Mouse (Mus musculus): Measurements from ENCODE around the gene Spaca7. TPM values are rescaled to one million over a fixed set of nuclear protein-coding genes. Genes with fewer than 3 reads are reported as not detected.
A peak's percentile ranks its signal among the peaks of the same experiment; 100 is the strongest.
"Not testable (repeated sequence)": the region's sequence is repeated elsewhere in the genome, so short reads cannot be mapped to it uniquely, and the experiment has no call there.

Spaca7 gene
- not detected for total RNA-seq (2021)
- long read RNA-seq, experiment 1, result 0 reads
- long read RNA-seq, experiment 2, result 0 reads

DNA sequence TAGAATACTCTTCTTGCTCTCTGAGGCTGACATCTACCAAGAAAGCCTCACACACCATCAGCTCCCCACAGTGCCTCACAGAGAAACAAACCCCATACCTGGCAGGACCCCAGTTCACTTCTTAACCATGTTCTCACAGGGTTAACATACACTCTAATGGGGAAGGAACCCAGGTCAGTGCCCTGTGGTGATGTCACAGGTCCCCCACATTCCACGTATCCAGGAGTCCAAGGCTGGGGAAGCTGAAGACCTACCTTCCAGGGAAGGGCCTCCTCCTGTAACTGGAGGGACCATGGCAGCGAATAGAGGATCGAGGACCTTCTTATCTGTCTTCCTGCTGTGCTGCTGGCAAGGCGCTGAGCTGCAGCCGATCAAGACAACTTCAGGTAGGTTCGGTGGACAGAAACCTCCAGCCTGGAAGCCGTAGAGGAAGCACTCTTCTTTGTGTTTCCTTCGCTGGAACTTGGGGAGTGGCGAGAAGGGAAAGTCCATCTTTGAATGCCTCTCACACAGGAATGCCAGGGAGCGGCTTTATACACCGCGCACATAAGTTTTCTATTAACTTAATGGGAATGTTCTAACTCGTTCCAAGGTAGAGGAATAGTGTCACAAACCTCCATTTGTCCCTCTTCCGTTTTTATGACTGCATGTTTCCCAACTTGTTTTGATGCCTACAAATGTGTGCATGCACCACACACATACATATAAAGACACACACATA is at the start of gene Spaca7:
TSS of gene Spaca7 (plus strand) at position 216 of the 721 bp plus-strand sequence.
- DNase-seq (ENCODE audit: low spot score in 2 of 2), result no peak

DNA sequence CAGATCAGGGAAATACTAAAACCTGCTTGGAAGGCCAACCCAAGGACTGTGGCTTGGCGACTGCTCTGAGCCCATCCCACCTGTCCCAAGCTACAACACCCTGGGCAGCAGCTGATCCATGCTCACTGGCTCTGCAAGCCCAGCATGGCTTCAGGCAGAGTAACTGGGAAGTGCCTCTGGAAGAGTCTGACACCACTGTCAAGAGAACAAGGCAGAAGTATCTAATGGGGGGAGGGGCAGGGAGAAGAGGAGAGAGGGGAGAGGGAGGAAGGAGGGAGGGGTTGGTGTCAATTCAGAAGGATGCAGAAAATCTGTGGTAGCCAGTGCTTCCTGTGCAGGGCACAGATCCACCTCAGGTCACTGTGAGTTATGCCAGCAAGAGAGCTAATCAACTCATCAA is 48.5 kb upstream of the Spaca7 start:
- DNase-seq (ENCODE audit: low spot score in 2 of 2), result no peak

GRCm38 (mm10) chr8:12528659-12529058 is 44.2 kb upstream of the Spaca7 start:
- no peak for DNase-seq (ENCODE audit: low spot score in 2 of 2)

DNA sequence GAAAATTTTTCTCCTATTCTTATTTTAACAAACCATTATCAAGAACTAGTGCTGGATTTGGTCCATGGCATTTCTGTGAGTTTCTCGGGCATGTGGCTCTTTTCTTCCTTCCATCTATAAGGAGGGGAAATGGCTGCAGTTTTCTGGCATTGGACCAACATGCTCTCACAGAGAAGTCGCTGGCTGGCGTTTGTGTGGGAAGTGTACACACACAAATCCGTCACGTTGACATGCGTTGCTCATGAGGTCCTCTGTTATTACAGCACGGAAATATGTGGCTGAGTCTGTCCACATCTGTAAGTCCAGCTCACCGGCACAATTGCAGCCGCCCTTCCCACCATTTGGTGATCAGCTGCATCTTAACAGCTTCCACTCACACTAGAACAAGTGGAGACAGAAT is 37.2 kb upstream of the Spaca7 start:
- DNase-seq (ENCODE audit: low spot score in 2 of 2), result no peak

GRCm38 (mm10) chr8:12536306-12536705 is 36.5 kb upstream of the Spaca7 start:
- no peak for DNase-seq (ENCODE audit: low spot score in 2 of 2)

- no peak for DNase-seq (ENCODE audit: low spot score in 2 of 2)
Observed at GRCm38 (mm10) chr8:12545236-12545635, 27.6 kb upstream of the Spaca7 start.

DNA sequence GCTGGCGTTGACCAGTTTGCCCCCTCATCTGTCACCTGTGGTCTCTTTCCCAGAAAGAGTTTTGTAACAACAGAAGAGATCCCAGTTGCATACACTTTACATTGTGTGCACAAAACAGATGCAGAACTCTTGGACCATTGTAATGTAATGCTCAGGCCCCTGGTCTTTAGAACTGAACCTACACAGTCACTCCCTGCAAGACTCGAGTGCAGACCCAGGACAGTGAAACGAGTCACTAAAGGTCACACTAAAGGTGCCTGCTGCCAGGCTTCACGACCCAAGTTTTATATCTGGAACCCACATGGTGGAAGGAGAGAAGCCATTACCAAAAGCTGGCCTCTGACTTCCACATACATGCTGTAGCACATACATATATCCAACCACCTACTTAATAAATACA is 27.2 kb upstream of the Spaca7 start:
- no peak for DNase-seq (ENCODE audit: low spot score in 2 of 2)

DNA sequence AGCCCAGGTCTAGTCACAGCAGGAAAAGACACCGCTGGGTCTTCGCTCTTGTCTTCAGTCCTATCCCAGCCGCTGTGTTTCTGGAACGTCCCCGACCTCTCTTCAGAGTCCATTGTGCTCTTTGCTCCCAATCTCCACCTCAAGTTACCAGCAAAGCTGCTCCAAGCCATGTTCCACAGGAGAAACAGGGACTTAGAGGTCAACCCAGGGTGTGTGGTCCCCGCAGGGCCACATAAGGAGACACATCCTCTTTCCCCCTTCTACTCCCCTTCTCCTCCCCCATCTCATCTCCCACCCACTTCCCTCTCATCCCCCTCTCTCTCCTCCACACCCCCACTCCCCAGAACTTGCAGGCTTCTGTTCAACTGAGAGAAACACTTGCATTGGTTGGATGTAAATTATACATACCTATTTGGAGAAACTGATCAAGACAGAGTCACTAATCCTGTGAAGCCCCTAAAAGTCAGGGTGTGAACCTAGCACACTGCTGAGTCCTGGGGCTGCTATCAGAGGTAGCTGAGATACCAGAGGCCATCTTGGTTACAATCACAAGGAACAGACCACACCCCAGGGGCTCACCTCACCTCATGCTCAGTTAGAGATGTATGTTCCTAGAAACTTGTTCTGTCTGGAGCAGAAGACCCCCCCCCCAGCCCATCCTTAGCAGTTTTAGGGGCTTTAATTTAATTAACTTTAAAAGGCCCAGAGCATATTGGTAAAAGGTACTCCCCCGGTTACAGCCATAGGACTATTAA is 25.2 kb upstream of the Spaca7 start:
- DNase-seq (ENCODE audit: low spot score in 2 of 2), result no peak

DNA sequence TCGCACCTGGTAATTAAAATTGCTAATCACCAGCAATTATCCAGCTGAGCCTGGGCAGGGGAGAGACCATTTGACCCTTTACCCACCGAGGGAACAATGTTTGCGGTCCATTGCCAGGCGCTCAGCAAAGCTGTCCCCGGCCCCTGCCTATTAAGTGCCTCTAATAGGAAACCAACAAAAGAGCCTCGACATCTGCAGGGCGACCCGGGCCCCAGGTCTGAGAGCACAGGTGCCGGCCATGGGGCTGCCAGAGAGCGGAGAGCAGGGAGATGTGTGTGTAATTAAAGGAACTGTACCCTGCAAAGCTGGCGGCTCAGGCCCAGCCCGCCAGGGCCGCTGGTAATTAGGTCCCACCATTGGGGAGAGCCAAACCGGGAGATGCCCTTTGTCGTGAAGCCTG is 24.6 kb upstream of the Spaca7 start:
- no peak for DNase-seq (ENCODE audit: low spot score in 2 of 2)

- DNase-seq (ENCODE audit: low spot score in 2 of 2), result no peak
Observed at GRCm38 (mm10) chr8:12548680-12549079, 24.1 kb upstream of the Spaca7 start.

GRCm38 (mm10) chr8:12555515-12556145 is 17.2 kb upstream of the Spaca7 start:
- no peak for DNase-seq (ENCODE audit: low spot score in 2 of 2)

- DNase-seq (ENCODE audit: low spot score in 2 of 2), result no peak
Observed at GRCm38 (mm10) chr8:12558786-12559185, 14.0 kb upstream of the Spaca7 start.

- peak; percentile 50 to 76 for DNase-seq (ENCODE audit: low spot score in 2 of 2)
Observed at GRCm38 (mm10) chr8:12561403-12561960, 11.3 kb upstream of the Spaca7 start.

DNA sequence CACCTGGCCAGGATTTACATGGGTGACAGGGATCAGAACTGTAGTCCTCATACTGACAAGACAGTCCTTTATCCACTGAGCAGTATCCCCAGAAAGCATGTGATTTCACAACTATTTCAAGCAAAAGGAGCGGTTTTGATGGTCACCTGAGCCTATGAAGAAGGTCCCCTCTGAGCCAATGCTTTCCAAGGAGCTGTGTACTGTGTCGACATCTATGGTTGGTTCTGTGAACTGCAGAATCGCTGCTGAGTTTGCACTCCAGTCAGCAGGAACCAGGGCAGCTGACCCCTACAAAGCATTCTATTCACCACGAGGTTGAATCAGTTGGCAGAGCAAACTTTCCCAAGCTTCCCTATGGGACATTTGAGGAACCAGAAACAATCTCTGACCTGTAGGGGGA is 8.5 kb upstream of the Spaca7 start:
- DNase-seq (ENCODE audit: low spot score in 2 of 2), result peak; percentile 43 to 46

GRCm38 (mm10) chr8:12565488-12565887 is 7.3 kb upstream of the Spaca7 start:
- no peak for DNase-seq (ENCODE audit: low spot score in 2 of 2)

DNA sequence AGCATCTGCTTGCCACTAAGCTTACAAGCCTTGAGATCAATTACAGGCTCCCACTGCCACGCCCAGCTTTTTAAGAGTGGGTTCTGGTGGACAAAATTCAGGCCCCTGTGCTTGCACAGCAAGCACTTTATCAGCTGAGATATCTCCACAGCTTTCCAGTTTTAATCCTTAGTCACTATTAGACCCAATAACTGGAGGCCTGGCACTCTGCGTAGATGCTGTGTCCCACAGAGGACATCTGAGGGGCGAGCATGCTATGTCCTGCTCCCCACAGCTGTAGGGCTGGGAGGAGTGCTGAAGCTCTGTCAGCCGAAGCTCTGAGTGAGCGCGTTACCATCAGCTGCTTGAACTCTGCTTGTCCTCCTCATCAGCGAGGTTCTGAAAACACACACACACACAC is 6.3 kb upstream of the Spaca7 start:
- no peak for DNase-seq (ENCODE audit: low spot score in 2 of 2)

DNA sequence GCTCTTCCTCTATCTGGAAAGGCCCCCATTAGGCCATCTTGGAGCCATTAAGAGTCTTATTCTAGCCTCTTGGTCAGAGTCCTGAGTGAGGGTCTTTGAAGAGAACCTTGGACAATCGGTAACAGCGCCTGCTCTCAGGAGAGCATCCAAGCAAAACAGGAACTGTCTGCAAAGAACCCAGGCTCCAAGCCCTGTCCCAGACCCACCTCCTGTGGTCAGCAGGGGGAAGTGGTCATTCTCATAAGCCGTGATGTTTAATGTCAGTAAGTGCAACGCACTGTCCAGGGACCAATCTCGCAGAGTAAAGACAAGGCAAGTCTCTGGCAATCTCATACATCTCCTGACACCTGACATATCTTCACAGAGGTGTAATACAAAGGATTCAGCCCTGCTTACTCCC is 3.2 kb downstream of the Spaca7 start:
- DNase-seq (ENCODE audit: low spot score in 2 of 2), result no peak

DNA sequence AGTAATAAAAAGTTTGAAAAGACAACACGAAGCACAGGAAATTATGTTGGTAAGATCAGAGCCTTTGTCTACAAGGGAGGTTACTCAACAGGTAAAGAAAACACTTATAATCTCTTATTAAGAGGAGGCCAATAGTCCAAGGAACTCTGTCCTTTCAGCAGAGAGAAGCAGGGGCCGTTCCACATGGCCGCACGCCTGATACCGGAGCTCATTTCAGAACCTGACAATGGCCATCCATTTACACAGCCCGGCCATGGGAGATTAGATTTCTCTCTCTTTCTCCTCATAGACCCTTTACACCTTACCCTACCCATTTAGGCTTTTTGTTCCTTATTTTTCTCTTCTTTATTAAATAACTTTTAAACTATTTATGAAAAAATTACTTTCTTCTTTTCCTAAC is 3.9 kb downstream of the Spaca7 start:
- no peak for DNase-seq (ENCODE audit: low spot score in 2 of 2)

DNA sequence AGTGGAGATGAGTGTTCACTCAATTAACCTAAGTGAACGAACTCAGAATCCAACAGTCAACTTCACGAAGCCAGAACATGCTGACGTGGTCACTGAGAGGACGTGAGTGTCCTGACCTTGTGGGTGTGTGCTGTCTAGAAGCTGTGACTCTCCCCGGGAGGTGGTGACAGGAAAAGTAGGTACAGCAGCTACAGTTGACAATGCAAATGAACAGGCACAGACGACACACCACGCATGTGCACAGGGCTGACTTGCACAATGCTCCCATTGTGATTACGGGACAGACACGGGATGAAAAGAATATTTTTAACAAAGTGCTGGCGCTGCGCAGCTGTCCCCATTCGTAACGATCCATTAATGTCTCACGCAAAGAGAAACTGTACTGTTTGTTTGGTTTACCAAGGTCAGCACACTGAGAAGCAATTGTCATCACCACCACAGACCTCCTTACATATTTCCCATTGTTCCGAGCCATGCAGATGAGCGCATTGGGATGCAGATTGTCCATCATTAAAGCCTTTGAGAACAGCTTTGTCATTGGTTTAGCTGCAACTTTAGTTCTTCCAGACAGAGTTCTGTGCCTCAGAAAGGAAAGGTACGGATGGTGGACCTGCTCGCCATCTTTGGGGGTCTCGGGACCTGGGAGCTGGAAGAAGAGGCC is 6.6 kb downstream of the Spaca7 start:
- DNase-seq (ENCODE audit: low spot score in 2 of 2), result not testable (repeated sequence)

- DNase-seq (ENCODE audit: low spot score in 2 of 2), result no peak
Observed at GRCm38 (mm10) chr8:12583785-12584184, 11.0 kb downstream of the Spaca7 start.

GRCm38 (mm10) chr8:12607223-12607622 is 34.4 kb downstream of the Spaca7 start:
- DNase-seq (ENCODE audit: low spot score in 2 of 2), result peak; percentile 67 to 79

All from layer of hippocampus, postnatal 14 days (tissue).